Mouse (Mus musculus): ENCODE data around the gene Cideb. TPM values are rescaled to one million over a fixed set of nuclear protein-coding genes. Genes with fewer than 3 reads are reported as not detected.

The Cideb gene
- total RNA-seq, 2 experiments from 2014 or later: 0.68 to 0.93 TPM

- intact Hi-C loops (cut with DNase I): no loop called here
- DNase-seq (ENCODE audit: low spot score in 2 of 2): no peak
Measured at GRCm38 (mm10) chr14:55730116-55730515, 28.1 kb downstream of the Cideb start.

DNA sequence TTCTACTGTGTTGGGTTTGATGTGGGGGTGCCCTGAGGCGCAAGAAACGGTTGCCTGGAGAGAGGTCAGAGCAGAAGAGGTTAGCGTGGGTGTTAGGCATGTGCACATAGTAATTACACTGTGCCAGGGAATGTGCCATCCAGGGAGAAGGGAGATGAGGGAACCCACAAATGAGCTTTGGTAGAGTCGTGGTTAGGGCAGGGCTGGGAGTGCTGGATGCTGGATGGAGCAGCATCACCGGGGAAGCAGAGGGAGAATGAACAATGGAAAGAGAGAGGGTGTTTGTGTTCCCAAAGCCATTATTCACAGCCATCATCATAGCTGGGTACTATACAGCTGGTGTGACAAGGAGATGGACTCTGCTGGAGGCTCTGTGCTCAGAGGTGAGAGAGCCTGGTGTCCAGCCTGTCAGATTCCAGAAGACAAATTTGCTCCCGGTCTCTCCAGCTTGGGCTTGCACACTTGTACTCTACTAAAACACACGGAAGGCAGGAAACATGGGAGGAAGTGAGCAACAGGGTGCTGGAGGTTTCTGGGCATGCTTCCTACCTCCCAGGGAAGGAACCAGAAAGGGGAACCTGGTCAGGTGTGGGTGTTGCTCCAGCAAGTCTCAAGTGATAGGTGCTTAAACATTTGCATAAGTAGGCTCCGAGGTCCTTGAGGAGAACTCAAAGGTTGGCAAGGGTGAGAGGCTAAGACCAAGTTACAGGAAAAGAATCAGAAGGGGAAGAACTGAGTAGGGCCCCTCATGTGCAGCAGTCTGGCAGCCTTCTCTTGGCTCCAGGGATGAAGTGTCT is 30.2 kb downstream of the Cideb start:
- no peak for DNase-seq (ENCODE audit: low spot score in 2 of 2)

GRCm38 (mm10) chr14:55726261-55726660 is 32.0 kb downstream of the Cideb start:
- intact Hi-C loops (cut with DNase I): no loop called here
- DNase-seq (ENCODE audit: low spot score in 2 of 2): no peak

More for the DNA sequence above, 30.2 kb downstream of the Cideb start:
- intact Hi-C loops (cut with DNase I): no loop called here

DNA sequence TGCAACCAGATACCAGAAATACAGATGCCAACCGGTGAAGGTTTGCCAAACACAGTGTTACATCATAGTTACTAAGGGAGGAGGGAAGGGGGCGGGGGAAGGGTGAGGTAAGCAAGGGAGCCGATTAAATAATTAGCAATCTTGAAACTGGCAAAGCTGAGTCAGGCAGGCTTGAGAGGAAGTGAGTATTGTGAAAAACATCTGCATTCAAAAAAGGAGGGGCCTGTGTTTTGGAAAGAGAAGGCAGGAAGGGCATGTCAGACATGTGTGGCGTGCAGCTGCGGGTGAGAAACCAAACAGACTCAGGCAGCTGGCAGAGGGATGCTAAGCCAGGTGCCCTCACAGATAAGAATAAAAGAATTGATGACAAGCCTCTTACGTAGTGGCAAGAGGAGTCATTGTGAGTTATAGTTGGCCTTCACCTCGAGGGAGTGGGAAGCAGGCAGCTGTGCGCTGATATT is 33.8 kb downstream of the Cideb start:
- intact Hi-C loops (cut with DNase I): no loop called here

GRCm38 (mm10) chr14:55723433-55723832 is 34.8 kb downstream of the Cideb start:
- DNase-seq (ENCODE audit: low spot score in 2 of 2): no peak
- intact Hi-C loops (cut with DNase I): no loop called here

More for the DNA sequence above, 33.8 kb downstream of the Cideb start:
- DNase-seq (ENCODE audit: low spot score in 2 of 2): no peak

GRCm38 (mm10) chr14:55722438-55722945 is 35.8 kb downstream of the Cideb start:
- no peak for DNase-seq (ENCODE audit: low spot score in 2 of 2)
- intact Hi-C loops (cut with DNase I): no loop called here

DNA sequence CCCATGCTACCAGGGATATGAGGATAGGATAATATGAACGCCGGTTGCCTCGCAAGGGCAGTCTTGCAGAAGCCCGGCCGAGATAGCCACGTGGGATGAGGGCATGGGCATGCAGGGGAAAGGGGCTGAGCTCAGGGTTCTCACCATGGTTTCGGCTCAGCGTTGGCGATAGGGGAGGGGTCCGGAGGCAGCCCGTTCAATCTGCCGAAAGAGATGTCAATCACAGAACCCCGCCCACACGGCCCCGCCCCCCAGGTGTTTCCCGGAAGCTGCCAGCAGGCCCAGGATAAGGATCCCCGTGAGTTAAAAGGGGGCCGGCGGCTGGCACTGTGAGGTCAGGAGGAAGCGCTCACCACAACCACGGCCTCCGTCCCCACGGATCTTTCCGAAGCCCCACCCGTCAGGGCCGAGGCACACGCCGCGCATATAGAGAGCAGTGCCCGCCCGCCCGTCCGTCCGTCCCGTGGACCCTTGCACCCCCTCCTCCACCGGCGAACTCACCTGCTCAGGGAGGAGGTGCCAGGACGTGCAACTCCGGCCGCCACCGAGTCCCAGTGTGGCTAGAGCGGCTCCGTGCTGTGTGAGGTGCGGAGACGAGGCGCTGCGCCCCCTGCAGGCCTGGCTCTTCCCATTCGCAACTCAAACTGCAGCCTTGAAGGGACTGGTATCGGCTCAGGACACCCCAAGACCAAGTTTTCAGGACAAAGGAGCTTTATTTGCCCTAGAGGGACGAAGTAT is 36.4 kb downstream of the Cideb start, which contains the start of gene Rabggta:
TSS of gene Rabggta (minus strand) at position 564 of the 738 bp plus-strand sequence.
- peak; percentile 94 for DNase-seq (ENCODE audit: low spot score in 2 of 2)
- intact Hi-C loops (cut with DNase I): no loop called here

- intact Hi-C loops (cut with DNase I): no loop called here
- DNase-seq (ENCODE audit: low spot score in 2 of 2): no peak
Measured at GRCm38 (mm10) chr14:55721076-55721475, 37.2 kb downstream of the Cideb start.

GRCm38 (mm10) chr14:55720666-55721065 is 37.6 kb downstream of the Cideb start:
- intact Hi-C loops (cut with DNase I): no loop called here
- no peak for DNase-seq (ENCODE audit: low spot score in 2 of 2)

DNA sequence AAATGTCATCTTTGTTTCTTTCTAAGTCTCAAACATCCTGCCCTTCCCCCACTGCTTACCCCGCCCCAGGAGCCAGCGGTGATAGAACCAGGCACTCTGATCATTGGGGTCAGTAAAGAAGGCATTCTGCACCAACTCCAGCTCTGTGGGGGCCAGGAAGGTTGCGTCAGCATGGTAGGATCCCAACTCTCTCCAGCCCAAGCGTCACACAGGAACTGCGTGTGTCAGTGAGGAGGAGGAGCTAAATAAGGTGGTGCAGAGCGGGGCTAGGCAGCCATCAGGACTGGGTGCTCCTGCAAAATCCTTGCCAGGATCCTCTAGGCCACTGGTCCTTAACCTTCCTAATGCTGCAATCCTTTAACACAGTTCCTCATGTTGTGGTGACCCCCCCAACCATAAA is 38.5 kb downstream of the Cideb start:
- DNase-seq (ENCODE audit: low spot score in 2 of 2): no peak
- intact Hi-C loops (cut with DNase I): no loop called here

GRCm38 (mm10) chr14:55716884-55717283 is 41.4 kb downstream of the Cideb start:
- intact Hi-C loops (cut with DNase I): no loop called here
- DNase-seq (ENCODE audit: low spot score in 2 of 2): no peak

GRCm38 (mm10) chr14:55716271-55716670 is 42.0 kb downstream of the Cideb start:
- no peak for DNase-seq (ENCODE audit: low spot score in 2 of 2)
- intact Hi-C loops (cut with DNase I): no loop called here

DNA sequence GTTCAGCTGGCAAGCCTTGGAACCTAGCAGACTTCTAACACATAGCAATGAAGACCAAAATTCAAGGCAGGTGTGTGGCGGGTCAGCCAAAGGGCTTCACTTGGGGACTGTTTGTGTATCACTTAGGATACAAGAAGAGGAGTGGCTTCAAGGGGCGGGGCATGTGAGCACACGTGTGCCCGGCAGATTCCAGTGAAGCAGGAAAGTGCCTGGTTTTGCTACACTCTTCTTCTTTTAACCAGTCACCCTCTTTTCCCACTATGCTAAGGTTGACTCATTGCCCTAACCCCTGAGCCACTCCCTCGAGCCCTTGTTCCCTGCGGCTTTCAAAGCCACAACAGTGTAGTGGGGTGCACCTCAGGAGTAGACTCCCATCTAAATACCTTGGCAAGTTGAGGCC is 43.4 kb downstream of the Cideb start:
- DNase-seq (ENCODE audit: low spot score in 2 of 2): no peak
- intact Hi-C loops (cut with DNase I): no loop called here

- no peak for DNase-seq (ENCODE audit: low spot score in 2 of 2)
- intact Hi-C loops (cut with DNase I): no loop called here
Measured at GRCm38 (mm10) chr14:55713729-55714122, 44.5 kb downstream of the Cideb start, which contains the start of gene Tgm1. TSS of gene Tgm1 (minus strand) at chr14:55713926.

- DNase-seq (ENCODE audit: low spot score in 2 of 2): no peak
- intact Hi-C loops (cut with DNase I): no loop called here
Measured at GRCm38 (mm10) chr14:55713007-55713728, 45.1 kb downstream of the Cideb start.

- no peak for DNase-seq (ENCODE audit: low spot score in 2 of 2)
- intact Hi-C loops (cut with DNase I): no loop called here
Measured at GRCm38 (mm10) chr14:55711786-55712185, 46.5 kb downstream of the Cideb start.

- DNase-seq (ENCODE audit: low spot score in 2 of 2): no peak
- intact Hi-C loops (cut with DNase I): no loop called here
Measured at GRCm38 (mm10) chr14:55709509-55709908, 48.7 kb downstream of the Cideb start.

- intact Hi-C loops (cut with DNase I): no loop called here
- no peak for DNase-seq (ENCODE audit: low spot score in 2 of 2)
Measured at GRCm38 (mm10) chr14:55707397-55707796, 50.9 kb downstream of the Cideb start.

GRCm38 (mm10) chr14:55706051-55706600 is 52.1 kb downstream of the Cideb start:
- intact Hi-C loops (cut with DNase I): no loop called here
- no peak for DNase-seq (ENCODE audit: low spot score in 2 of 2)

All from left cerebral cortex, postnatal 14 days (tissue).